Mouse (Mus musculus) cerebellum, postnatal 10 days (tissue): ENCODE measurements around the gene Wnt10a.
"Not testable (repeated sequence)": the region's sequence is repeated elsewhere in the genome, so short reads cannot be mapped to it uniquely, and the experiment has no call there.

Experiments
- DNase-seq, 2 experiments: peaks; one replicate each; pipeline ENCODE4 v3.0.0; 2021; ENCODE audit warnings: mixed read lengths in 2 of 2

Wnt10a gene

GRCm38 (mm10) chr1:74787846-74788245 lies 3.5 kb upstream of the Wnt10a start:
- DNase-seq, result peak; percentile 87 to 91

- DNase-seq, result no peak
Observed at GRCm38 (mm10) chr1:74788603-74789176, 2.6 kb upstream of the Wnt10a start.

GRCm38 (mm10) chr1:74790095-74790494 lies 1.2 kb upstream of the Wnt10a start:
- DNase-seq, result no peak

GRCm38 (mm10) chr1:74792831-74793660 lies 1.7 kb downstream of the Wnt10a start:
- DNase-seq, result peak in 1 of 2 experiments; percentile 48

GRCm38 (mm10) chr1:74794487-74795144 lies 3.3 kb downstream of the Wnt10a start:
- peak in 1 of 2 experiments; percentile 37 for DNase-seq

GRCm38 (mm10) chr1:74795145-74795529 lies 3.8 kb downstream of the Wnt10a start:
- peak in 1 of 2 experiments; percentile 50 for DNase-seq

- DNase-seq, result peak; percentile 84 to 92
Observed at GRCm38 (mm10) chr1:74797459-74797858, 6.1 kb downstream of the Wnt10a start.

GRCm38 (mm10) chr1:74800424-74800888 lies 9.1 kb downstream of the Wnt10a start:
- no peak for DNase-seq

GRCm38 (mm10) chr1:74801631-74802140 lies 10.4 kb downstream of the Wnt10a start:
- no peak for DNase-seq

GRCm38 (mm10) chr1:74802795-74803656 lies 11.7 kb downstream of the Wnt10a start:
- peak; percentile 62 to 71 for DNase-seq

- peak in 1 of 2 experiments; percentile 2 for DNase-seq
Observed at GRCm38 (mm10) chr1:74804211-74804870, 13.0 kb downstream of the Wnt10a start.

- DNase-seq, result no peak
Observed at GRCm38 (mm10) chr1:74805340-74805835, 14.1 kb downstream of the Wnt10a start.

- no peak for DNase-seq
Observed at GRCm38 (mm10) chr1:74805843-74806242, 14.5 kb downstream of the Wnt10a start.

GRCm38 (mm10) chr1:74806360-74807311 lies 15.3 kb downstream of the Wnt10a start:
- peak; percentile 51 to 60 for DNase-seq

- peak in 1 of 2 experiments; percentile 69 for DNase-seq
Observed at GRCm38 (mm10) chr1:74807551-74808071, 16.3 kb downstream of the Wnt10a start.

- DNase-seq, result peak; percentile 88 to 92
Observed at GRCm38 (mm10) chr1:74808078-74808477, 16.8 kb downstream of the Wnt10a start.

GRCm38 (mm10) chr1:74809007-74809406 lies 17.7 kb downstream of the Wnt10a start:
- peak; percentile 42 to 53 for DNase-seq

GRCm38 (mm10) chr1:74814931-74815647 lies 23.8 kb downstream of the Wnt10a start:
- DNase-seq, result peak in 1 of 2 experiments; percentile 37

- not testable (repeated sequence) for DNase-seq
Observed at GRCm38 (mm10) chr1:74815965-74816364, 24.6 kb downstream of the Wnt10a start.
